Mouse (Mus musculus) neural tube, embryonic 12.5 days (tissue): ENCODE measurements around the gene Camkmt. TPM values are rescaled to one million over a fixed set of nuclear protein-coding genes. Genes with fewer than 3 reads are reported as not detected.

Experiments used
- ATAC-seq: fragments of 200-750 bp; cut with Nextera tagmentation; 2 replicates; pipeline ENCODE4 v1.8.0; 2017; ENCODE audit warnings: low read depth, mild to moderate bottlenecking, moderate TSS enrichment, moderate library complexity; ENCODE audit not compliant: low FRiP score
- H3K27ac ChIP-seq: fragments of 300-500 bp; sonication (generic); 2 replicates; pipeline ENCODE4 v1.5.1; 2016
- H3K27me3 ChIP-seq: fragments of 300-500 bp; sonication (generic); replicated peaks from 2 replicates; pipeline ENCODE4 v1.6.1; 2016; ENCODE audit warnings: mild to moderate bottlenecking
- H3K36me3 ChIP-seq: fragments of 300-500 bp; sonication (generic); 2 replicates; pipeline ENCODE4 v1.6.1; 2016; ENCODE audit warnings: mild to moderate bottlenecking
- H3K4me1 ChIP-seq: fragments of 300-500 bp; sonication (generic); 2 replicates; pipeline ENCODE4 v1.6.1; 2016
- H3K4me2 ChIP-seq: fragments of 300-500 bp; sonication (generic); replicated peaks from 2 replicates; pipeline ENCODE4 v1.6.1; 2016; ENCODE audit warnings: mild to moderate bottlenecking
- H3K4me3 ChIP-seq: fragments of 300-500 bp; sonication (generic); 2 replicates; pipeline ENCODE4 v1.5.1; 2016
- H3K9ac ChIP-seq: fragments of 300-500 bp; sonication (generic); 2 replicates; pipeline ENCODE4 v1.6.1; 2016; ENCODE audit warnings: mild to moderate bottlenecking
- H3K9me3 ChIP-seq: fragments of 300-500 bp; sonication (generic); 2 replicates; pipeline ENCODE4 v1.6.1; 2016; ENCODE audit warnings: mild to moderate bottlenecking
- WGBS: fragments of 180-500 bp; shearing (Covaris S2); methylation state at CpG from one replicate; pipeline ENCODE4 v1.1.7; 2016; 5-methylcytosine and 5-hydroxymethylcytosine counted together
- polyA plus RNA-seq: library from polyadenylated mRNA; unstranded; fragments of >200 nt; fragmentation: Nextera tagmentation; extraction: Ambion mirVana; gene quantifications from 2 replicates; pipeline ENCODE4 v1.2.1, GENCODE M21; 2016

Camkmt gene
- polyA plus RNA-seq, 1 experiment from 2014 or later, result 14.7 TPM

DNA sequence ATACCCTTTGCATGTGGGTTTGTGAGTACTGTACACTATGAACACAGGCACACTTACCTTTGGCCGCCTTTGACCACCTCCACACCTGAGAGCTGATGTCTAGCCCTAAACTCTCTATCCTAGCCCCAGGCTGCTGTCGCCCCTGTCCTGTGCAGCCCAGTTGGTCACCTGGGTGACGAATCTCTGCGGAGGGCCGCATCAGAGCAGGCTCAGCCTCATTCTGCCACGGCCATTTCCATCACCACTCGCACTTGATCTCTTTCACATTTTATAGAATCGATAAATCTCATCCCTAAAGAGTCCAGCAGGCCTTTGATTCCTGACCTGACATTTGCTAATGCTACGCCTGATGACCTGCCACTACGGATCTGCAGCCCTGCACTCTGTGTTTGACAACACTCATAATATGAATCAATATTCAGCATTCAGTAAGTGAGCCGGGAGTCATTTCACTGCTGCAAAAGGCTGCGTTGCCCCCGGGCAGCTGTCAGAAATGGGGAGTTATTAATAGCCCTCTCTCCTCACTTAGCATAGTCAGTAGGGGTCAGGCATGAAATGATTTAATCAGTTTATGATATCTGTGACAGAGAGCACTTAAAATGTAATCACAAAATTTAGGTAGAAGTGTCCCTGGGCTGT, 168.5 kb downstream of the Camkmt start:
- WGBS, result 67% methylated on average over 13 of the region's 13 CpGs
- Histone ChIP-seq H3K4me1 (peaks cover 6% of the 10 kb centered on the region), H3K4me2 (peak overlapping the region; percentile 20; the same call in 1 of the 2 replicates), H3K4me3 (no peak overlapping the region), H3K27ac (no peak overlapping the region; the same call in 1 of the 2 replicates), H3K9ac (no peak overlapping the region), H3K9me3 (no peaks in the 10 kb centered on the region), H3K27me3 (no peaks in the 10 kb centered on the region), H3K36me3 (no peaks in the 10 kb centered on the region)
- peak; percentile 62 for ATAC-seq

DNA sequence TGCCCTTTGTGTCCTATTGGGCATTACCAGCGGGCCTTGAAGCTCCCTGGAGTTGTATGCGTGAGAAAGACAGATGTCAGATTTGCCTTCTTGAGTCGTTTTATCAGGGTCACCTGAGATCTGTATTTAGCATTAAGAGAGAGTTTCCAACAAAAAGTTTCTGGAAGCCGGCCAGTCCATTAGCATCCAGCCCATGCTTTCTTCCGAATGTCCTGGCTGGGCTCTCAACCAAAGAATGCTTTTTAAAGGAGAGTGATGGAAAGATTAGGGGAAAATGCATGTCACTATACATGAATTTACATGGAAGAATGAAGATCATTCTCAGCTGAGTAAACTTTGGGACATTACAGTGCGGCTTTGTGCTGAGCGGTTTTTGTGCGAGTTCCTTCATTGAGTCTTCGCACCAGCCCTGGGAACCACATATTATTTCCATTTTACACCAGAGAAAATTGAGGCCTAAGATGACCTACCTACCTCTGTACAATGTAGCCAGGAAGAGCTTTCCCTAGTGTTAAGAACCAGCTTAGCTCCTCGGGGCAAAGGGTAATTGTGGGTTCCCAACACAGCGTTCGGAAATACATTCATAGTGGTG, 176.6 kb downstream of the Camkmt start:
- no peak overlapping the region for H3K27ac ChIP-seq
- no peaks in the 10 kb centered on the region for H3K36me3 ChIP-seq
- H3K4me1 ChIP-seq, result peaks cover 4% of the 10 kb centered on the region; the same call in 1 of the 2 replicates
- H3K4me3 ChIP-seq, result no peak overlapping the region
- H3K4me2 ChIP-seq, result no peak overlapping the region
- H3K9me3 ChIP-seq, result no peaks in the 10 kb centered on the region
- H3K27me3 ChIP-seq, result no peaks in the 10 kb centered on the region
- ATAC-seq, result no peak
- H3K9ac ChIP-seq, result no peak overlapping the region
- WGBS, result 86% methylated on average over 12 of the region's 12 CpGs

DNA sequence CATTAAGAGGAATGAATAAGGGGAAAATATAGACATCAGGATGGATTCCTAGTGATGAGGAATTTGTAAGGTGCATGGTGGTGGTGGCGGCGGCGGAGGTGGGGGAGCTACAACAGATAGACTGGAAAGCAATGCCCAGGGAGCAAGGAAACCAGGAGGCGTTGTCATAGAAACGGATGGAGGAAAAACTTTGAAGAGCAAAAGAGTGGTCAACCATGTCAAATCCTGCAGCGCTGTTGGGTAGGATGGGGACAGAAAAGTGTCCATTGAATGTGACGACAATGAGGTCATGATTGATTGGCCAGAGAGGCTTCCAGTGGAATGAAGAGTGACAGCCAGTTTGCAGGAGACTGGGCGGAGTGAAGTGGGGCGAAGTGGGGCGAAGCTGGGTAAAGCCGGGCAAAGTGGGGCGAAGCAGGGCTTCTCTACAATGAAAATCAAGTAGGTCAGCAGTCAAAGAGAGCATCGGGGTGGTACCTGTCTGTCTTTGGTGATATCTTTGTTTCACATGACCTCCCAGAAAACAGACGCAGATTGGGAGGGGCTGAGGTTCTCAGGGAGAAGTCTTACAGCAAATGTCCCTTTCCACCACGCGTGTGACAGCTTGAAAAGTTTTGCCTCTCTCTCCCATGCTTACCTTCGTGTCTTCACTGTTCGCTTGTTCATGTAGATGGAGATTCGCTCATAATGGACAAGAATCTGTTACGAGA, 181.3 kb downstream of the Camkmt start:
- ATAC-seq, result no peak
- Histone ChIP-seq H3K4me1 (peaks cover 4% of the 10 kb centered on the region; the same call in 1 of the 2 replicates), H3K27ac (no peak overlapping the region), H3K27me3 (no peaks in the 10 kb centered on the region), H3K4me2 (no peak overlapping the region), H3K4me3 (no peak overlapping the region), H3K9ac (no peak overlapping the region), H3K9me3 (no peaks in the 10 kb centered on the region), H3K36me3 (no peaks in the 10 kb centered on the region)
- WGBS, result 71% methylated on average over 20 of the region's 20 CpGs

DNA sequence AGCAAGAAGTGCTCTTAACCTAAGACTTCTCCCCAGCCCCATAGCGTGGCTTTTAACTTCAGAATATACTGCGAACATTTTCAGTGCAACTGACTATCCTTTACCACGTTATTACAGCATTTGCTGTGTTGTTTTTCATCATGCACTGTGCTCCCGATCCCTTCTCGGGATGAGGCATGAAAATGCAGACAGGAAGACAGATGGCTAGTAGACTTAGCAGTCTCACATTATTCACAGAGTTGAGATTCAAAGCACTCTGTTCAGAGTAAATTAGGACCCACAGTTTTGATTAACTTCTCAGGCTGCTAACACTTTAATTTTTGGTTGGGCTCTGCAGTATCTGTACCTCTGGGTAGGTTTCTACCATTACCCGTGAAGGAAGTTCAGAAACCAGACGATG, 189.4 kb downstream of the Camkmt start:
- H3K36me3 ChIP-seq, result no peaks in the 10 kb centered on the region
- H3K27me3 ChIP-seq, result no peaks in the 10 kb centered on the region
- H3K27ac ChIP-seq, result no peak overlapping the region
- no peak overlapping the region for H3K4me2 ChIP-seq
- ATAC-seq, result no peak
- no peak overlapping the region for H3K9ac ChIP-seq
- WGBS, result 85% methylated on average over 7 of the region's 7 CpGs
- H3K4me3 ChIP-seq, result no peak overlapping the region
- H3K9me3 ChIP-seq, result no peaks in the 10 kb centered on the region
- no peaks in the 10 kb centered on the region for H3K4me1 ChIP-seq

DNA sequence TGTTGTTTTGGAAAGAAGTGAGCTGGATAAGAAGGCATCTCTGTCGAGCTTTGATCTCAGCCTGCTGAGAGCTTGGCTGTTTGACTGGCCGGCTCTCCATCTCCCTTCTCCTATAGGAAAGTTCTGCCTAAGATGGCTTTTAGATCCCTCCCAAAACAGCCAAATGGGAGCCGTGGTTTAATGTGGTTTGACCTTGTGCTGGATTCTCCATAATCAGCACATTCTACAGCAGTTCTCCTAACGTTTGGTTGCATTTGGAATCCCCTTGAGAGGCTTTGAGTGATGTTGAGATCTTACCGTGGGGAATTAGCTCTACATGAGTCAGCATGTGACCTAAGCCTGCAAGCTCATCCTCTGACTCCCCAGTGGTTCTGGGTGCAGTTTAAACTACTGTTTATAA, 192.1 kb downstream of the Camkmt start:
- no peak for ATAC-seq
- Histone ChIP-seq H3K9me3 (no peaks in the 10 kb centered on the region), H3K4me2 (no peak overlapping the region), H3K4me3 (no peak overlapping the region), H3K4me1 (no peaks in the 10 kb centered on the region), H3K9ac (no peak overlapping the region), H3K36me3 (no peaks in the 10 kb centered on the region), H3K27me3 (no peaks in the 10 kb centered on the region), H3K27ac (no peak overlapping the region)
- WGBS, result 74% methylated on average over 5 of the region's 5 CpGs

DNA sequence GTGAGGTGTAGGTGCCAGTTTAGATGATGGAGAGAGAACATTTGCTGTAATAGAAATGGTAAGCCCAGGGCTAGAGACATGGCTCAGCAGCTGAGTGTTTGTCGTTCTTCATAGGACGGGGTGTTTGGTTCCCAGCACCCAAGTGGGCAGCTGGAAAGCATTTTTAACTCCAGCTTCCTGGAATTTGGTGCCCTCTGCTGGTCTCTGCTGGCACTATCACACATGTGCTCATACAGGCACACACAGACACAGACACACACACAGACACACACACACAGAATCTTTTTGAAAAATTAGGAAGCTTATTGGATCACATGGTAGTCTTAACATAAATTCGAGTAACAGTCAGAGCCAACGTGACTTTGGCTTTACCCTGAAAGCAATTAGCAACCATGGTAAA, 200.8 kb downstream of the Camkmt start:
- WGBS, result 95% methylated on average over 4 of the region's 4 CpGs
- H3K4me3 ChIP-seq, result no peak overlapping the region
- H3K4me1 ChIP-seq, result no peaks in the 10 kb centered on the region
- H3K27ac ChIP-seq, result no peak overlapping the region
- H3K36me3 ChIP-seq, result no peaks in the 10 kb centered on the region
- peaks cover 5% of the 10 kb centered on the region for H3K9me3 ChIP-seq
- no peak overlapping the region for H3K9ac ChIP-seq
- H3K27me3 ChIP-seq, result no peaks in the 10 kb centered on the region
- H3K4me2 ChIP-seq, result no peak overlapping the region
- no peak for ATAC-seq

DNA sequence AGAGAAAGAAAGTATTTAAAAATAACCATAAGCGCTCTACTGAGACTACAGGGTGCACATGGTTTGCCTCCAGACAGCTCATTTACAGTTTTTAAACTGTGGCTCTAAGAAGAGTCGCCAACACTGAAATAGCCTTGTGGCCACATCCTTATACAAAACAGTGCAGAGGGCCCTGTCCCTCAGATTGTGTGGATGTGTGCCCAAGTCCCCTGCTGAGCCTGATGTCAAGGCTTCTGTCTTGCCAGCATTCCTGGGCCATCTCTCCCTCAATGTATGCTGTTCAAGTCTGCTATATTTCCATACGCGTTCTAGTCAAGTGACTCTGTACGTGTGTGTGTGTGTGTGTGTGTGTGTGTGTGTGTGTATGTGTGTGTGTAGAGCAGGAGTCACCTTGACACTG, 201.2 kb downstream of the Camkmt start:
- Histone ChIP-seq H3K36me3 (no peaks in the 10 kb centered on the region), H3K4me2 (no peak overlapping the region), H3K27me3 (no peaks in the 10 kb centered on the region), H3K4me1 (no peaks in the 10 kb centered on the region), H3K9me3 (peaks cover 5% of the 10 kb centered on the region), H3K4me3 (no peak overlapping the region), H3K27ac (no peak overlapping the region), H3K9ac (no peak overlapping the region)
- ATAC-seq, result no peak
- WGBS, result 95% methylated on average over 5 of the region's 5 CpGs

DNA sequence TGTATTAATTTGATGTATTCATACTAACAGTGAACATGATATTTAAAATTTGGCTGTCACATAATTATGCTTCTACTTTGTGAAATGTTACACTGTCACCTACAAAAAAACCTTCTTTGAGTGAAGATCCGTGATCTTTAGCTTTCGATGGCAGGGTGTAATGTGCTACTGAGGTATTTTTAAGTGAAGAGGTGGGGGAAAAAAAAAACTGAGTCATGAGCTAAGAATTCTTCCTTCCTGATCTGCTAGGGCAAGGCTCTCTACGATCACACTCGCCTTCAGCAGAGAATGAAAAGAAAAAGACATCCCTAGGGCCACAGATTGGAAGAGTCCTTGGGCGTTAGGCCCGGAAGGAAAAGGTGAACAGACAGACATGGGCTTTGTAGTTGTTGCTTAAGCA, 201.9 kb downstream of the Camkmt start:
- H3K4me2 ChIP-seq, result no peak overlapping the region
- no peak overlapping the region for H3K27ac ChIP-seq
- H3K27me3 ChIP-seq, result no peaks in the 10 kb centered on the region
- ATAC-seq, result no peak
- WGBS, result 94% methylated on average over 6 of the region's 6 CpGs
- H3K9ac ChIP-seq, result no peak overlapping the region
- H3K9me3 ChIP-seq, result peaks cover 5% of the 10 kb centered on the region
- H3K4me3 ChIP-seq, result no peak overlapping the region
- no peaks in the 10 kb centered on the region for H3K36me3 ChIP-seq
- no peaks in the 10 kb centered on the region for H3K4me1 ChIP-seq

DNA sequence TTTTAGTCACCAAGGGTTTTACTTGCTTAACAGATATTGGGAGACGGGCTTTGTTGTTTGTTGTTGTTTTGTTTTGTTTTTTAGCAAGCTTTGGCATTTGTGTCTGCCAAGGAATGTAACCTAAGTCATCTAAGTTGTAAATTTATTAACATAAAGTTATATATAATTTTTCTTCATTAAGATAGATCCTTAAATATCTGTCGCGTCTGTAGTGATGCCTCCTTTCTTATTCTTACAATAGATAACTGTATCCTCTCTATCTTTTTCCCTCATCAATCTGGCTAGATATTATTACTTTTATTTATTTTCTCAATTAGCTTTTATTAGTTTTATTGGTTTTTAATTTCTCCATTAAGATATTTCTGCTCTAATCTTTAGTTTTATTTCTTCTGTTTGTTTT, 213.3 kb downstream of the Camkmt start:
- 95% methylated on average over 3 of the region's 3 CpGs for WGBS
- H3K36me3 ChIP-seq, result no peaks in the 10 kb centered on the region
- H3K27me3 ChIP-seq, result no peaks in the 10 kb centered on the region
- no peak overlapping the region for H3K4me2 ChIP-seq
- H3K27ac ChIP-seq, result no peak overlapping the region
- ATAC-seq, result no peak
- no peak overlapping the region for H3K4me3 ChIP-seq
- H3K4me1 ChIP-seq, result no peaks in the 10 kb centered on the region
- H3K9me3 ChIP-seq, result no peaks in the 10 kb centered on the region
- H3K9ac ChIP-seq, result no peak overlapping the region

DNA sequence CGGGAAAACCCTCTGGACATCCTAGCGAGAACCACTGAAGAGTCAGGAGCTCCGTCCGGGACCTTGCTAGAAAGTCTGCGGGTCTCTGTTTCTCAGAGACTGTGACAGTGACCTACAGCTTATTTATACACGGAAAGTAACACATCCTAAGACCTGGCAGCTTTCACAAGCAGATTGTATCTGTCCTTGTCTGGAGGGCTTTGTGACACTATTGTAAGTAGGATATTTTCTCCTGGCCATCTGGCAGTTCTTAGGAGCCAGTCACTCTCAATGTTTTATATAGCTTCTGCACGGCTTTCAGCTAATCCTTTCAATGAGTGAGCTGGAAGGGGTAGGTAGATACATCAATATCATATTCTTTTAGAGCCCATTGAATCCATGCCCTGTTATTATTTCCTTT, 218.2 kb downstream of the Camkmt start:
- no peaks in the 10 kb centered on the region for H3K4me1 ChIP-seq
- H3K27ac ChIP-seq, result no peak overlapping the region
- H3K4me3 ChIP-seq, result no peak overlapping the region
- H3K9ac ChIP-seq, result no peak overlapping the region
- no peak for ATAC-seq
- H3K27me3 ChIP-seq, result no peaks in the 10 kb centered on the region
- 74% methylated on average over 7 of the region's 7 CpGs for WGBS
- no peaks in the 10 kb centered on the region for H3K9me3 ChIP-seq
- no peaks in the 10 kb centered on the region for H3K36me3 ChIP-seq
- H3K4me2 ChIP-seq, result no peak overlapping the region

DNA sequence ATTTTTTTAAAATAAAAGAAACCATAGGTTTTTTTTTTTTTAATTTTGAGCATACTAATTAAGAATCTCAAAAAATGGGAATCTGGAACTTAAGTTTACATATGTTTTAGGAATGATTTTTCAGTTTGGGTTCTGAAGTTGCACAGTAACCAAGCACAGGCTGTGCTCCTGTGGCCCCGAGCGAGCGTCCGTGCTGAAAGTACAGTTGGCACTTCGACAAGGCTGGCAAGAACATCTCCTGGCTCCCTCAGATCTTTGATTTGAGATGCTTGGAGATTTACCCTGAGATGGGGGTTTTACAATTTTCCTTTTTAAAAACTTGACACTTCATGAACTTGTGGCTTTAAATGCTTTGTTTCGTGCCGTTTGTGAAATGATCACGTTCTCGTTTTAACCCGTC, 218.7 kb downstream of the Camkmt start:
- H3K4me2 ChIP-seq, result no peak overlapping the region
- no peaks in the 10 kb centered on the region for H3K36me3 ChIP-seq
- ATAC-seq, result no peak
- no peak overlapping the region for H3K4me3 ChIP-seq
- H3K27me3 ChIP-seq, result no peaks in the 10 kb centered on the region
- no peak overlapping the region for H3K27ac ChIP-seq
- H3K9ac ChIP-seq, result no peak overlapping the region
- WGBS, result 97% methylated on average over 10 of the region's 10 CpGs
- H3K9me3 ChIP-seq, result no peaks in the 10 kb centered on the region
- no peaks in the 10 kb centered on the region for H3K4me1 ChIP-seq

DNA sequence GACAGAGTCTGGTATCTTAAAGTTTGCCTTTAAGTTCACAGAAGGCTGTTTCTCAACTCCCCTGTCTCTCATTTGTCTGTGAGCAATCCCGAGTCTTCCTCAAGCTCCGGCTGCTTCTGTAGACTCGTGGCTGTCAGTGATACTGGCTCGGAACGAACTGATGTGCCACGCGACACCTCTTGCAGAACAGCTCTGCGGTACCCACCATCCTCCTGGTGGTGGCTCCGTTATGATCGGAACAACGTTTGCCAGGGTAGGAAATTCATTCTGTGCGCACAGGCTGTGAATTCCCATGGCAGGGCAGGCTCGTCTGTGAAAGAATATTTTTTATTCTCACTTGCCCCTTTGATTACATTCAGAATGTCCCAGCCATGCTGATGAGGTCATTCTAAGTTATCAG, 221.0 kb downstream of the Camkmt start:
- Histone ChIP-seq H3K4me1 (no peaks in the 10 kb centered on the region), H3K36me3 (no peaks in the 10 kb centered on the region), H3K4me2 (no peak overlapping the region), H3K27me3 (no peaks in the 10 kb centered on the region), H3K27ac (no peak overlapping the region), H3K4me3 (no peak overlapping the region), H3K9ac (no peak overlapping the region), H3K9me3 (no peaks in the 10 kb centered on the region)
- 87% methylated on average over 13 of the region's 13 CpGs for WGBS
- ATAC-seq, result no peak

DNA sequence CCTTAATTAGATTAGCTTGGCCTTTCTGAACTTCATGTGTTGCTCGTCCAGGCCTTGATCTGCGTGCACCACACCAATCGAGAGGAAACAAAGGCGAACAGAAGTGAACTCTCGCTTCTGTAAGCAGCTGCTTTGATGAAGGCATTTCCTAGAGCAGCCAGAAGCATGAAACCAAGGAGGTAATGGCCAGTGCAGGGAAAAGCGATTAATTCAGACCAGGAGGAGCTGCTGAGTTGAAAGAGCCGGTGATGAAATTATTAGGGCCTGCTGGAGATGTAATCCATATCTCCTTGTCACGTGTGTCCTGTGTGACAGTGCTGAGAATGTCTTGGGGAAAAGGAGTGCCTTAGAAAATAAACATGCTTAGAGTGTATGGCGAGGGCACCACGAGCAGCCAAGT, 228.0 kb downstream of the Camkmt start:
- no peak overlapping the region for H3K9ac ChIP-seq
- no peaks in the 10 kb centered on the region for H3K27me3 ChIP-seq
- H3K4me1 ChIP-seq, result no peaks in the 10 kb centered on the region
- 88% methylated on average over 10 of the region's 10 CpGs for WGBS
- H3K4me2 ChIP-seq, result no peak overlapping the region
- no peaks in the 10 kb centered on the region for H3K9me3 ChIP-seq
- no peak overlapping the region for H3K4me3 ChIP-seq
- no peak overlapping the region for H3K27ac ChIP-seq
- ATAC-seq, result no peak
- H3K36me3 ChIP-seq, result no peaks in the 10 kb centered on the region
